In genomic region chr11:19960541-19960940, GRCm38 (mm10) we compare ENCODE assay signal across 24 mouse cellular contexts. TPM values are rescaled to one million over a fixed set of nuclear protein-coding genes. Genes with fewer than 3 reads are reported as not detected.
DNase-seq lines count a peak whose midpoint lies in the region; ATAC-seq lines count a peak whose summit lies in the region.
"Had no signal": no experiment of that assay in that cellular context is flagged by ENCODE, and none has a peak within 500 bp of the region (broad histone marks: within the 10 kb centered on the region; RNA-seq: fewer than 3 reads in every experiment).

No protein-coding gene starts in this region.

- H3K4me3 ChIP-seq in embryonic facial prominence, embryonic 10.5 days, result no peak overlapping the region
- H3K4me3 ChIP-seq in stomach, embryonic 15.5 days (replicated peaks), result no peak overlapping the region
- no peak overlapping the region for H3K4me3 ChIP-seq in heart, embryonic 12.5 days
- H3K4me3 ChIP-seq: forebrain, embryonic 10.5 days; limb, embryonic 13.5 days; liver, embryonic 12.5 days; midbrain, embryonic 12.5 days had no signal

- H3K27me3 ChIP-seq in embryonic facial prominence, embryonic 10.5 days (replicated peaks; ENCODE audit: low read depth, poor library complexity, severe bottlenecking), result no peaks in the 10 kb centered on the region
- no peaks in the 10 kb centered on the region for H3K27me3 ChIP-seq in stomach, embryonic 15.5 days (replicated peaks)
- no peaks in the 10 kb centered on the region for H3K27me3 ChIP-seq in heart, embryonic 12.5 days (replicated peaks)
- H3K27me3 ChIP-seq: CH12.LX; limb, embryonic 13.5 days; liver, embryonic 12.5 days; midbrain, embryonic 12.5 days had no signal

- no peak for DNase-seq in frontal cortex, postnatal 14 days (ENCODE audit: low spot score in 2 of 2)
- DNase-seq in brain, adult 2 months (ENCODE audit: low read depth, low spot score), result peak; percentile 61
- no peak for DNase-seq in embryonic facial prominence, embryonic 10.5 days (ENCODE audit: low spot score)
- DNase-seq in frontal cortex, postnatal 25 days (ENCODE audit: low spot score in 2 of 2), result no peak
- DNase-seq: B cell, adult 2 months; heart, postnatal 4 days; kidney, adult 18-20 months; lung, postnatal 14 days; right cerebral cortex, postnatal 25 days; thymus, adult 2 months; thymus, postnatal 4 days had no signal

- 0 out of 2 replicates have a peak, but pooled peaks have one; percentile 11 for ATAC-seq in frontal cortex, adult (ENCODE audit: low TSS enrichment)
- ATAC-seq in stomach, embryonic 15.5 days (ENCODE audit: insufficient read depth, low FRiP score, low read depth), result no peak
- no peak for ATAC-seq in heart, embryonic 12.5 days (ENCODE audit: insufficient number of reproducible peaks, low FRiP score)
- ATAC-seq: activated CD4-positive, CD25-positive, alpha-beta regulatory T cell, adult 4 months; forebrain, embryonic 16.5 days; inflammation-experienced regulatory T-cells, adult 6 months; liver, embryonic 12.5 days had no signal

- H3K36me3 ChIP-seq in embryonic facial prominence, embryonic 10.5 days (replicated peaks), result peaks cover 17% of the 10 kb centered on the region
- H3K36me3 ChIP-seq in stomach, embryonic 15.5 days, result no peaks in the 10 kb centered on the region
- H3K36me3 ChIP-seq in heart, embryonic 12.5 days, result no peaks in the 10 kb centered on the region
- H3K36me3 ChIP-seq: limb, embryonic 13.5 days; liver, embryonic 12.5 days; midbrain, embryonic 12.5 days had no signal

- H3K4me2 ChIP-seq in stomach, embryonic 15.5 days, result no peak overlapping the region
- H3K4me2 ChIP-seq in heart, embryonic 12.5 days, result no peak overlapping the region
- H3K4me2 ChIP-seq: hindbrain, embryonic 14.5 days; limb, embryonic 13.5 days; liver, embryonic 12.5 days; midbrain, embryonic 12.5 days had no signal

- no peak overlapping the region for H3K9ac ChIP-seq in stomach, embryonic 15.5 days
- H3K9ac ChIP-seq in heart, embryonic 12.5 days, result no peak overlapping the region
- H3K9ac ChIP-seq: hindbrain, embryonic 14.5 days; limb, embryonic 13.5 days; liver, embryonic 12.5 days; midbrain, embryonic 12.5 days had no signal

- H3K27ac ChIP-seq in embryonic facial prominence, embryonic 10.5 days (replicated peaks), result peak overlapping the region; percentile 37; the same call in 1 of the 2 replicates
- peak overlapping the region; percentile 46; the same call in 1 of the 2 replicates for H3K27ac ChIP-seq in stomach, embryonic 15.5 days
- H3K27ac ChIP-seq in heart, embryonic 12.5 days (ENCODE audit: poor library complexity, severe bottlenecking), result no peak overlapping the region
- H3K27ac ChIP-seq: forebrain, embryonic 10.5 days; hindbrain, embryonic 14.5 days; kidney, postnatal 0 days; limb, embryonic 13.5 days; liver, embryonic 12.5 days; midbrain, embryonic 12.5 days had no signal

- H3K4me1 ChIP-seq in embryonic facial prominence, embryonic 10.5 days, result peaks cover 53% of the 10 kb centered on the region
- H3K4me1 ChIP-seq in stomach, embryonic 15.5 days, result peaks cover 28% of the 10 kb centered on the region
- peaks cover 65% of the 10 kb centered on the region for H3K4me1 ChIP-seq in heart, embryonic 12.5 days (replicated peaks)

- 88% methylated on average over 3 of the region's 3 CpGs for WGBS in embryonic facial prominence, embryonic 10.5 days
- WGBS in stomach, embryonic 15.5 days, result 80% methylated on average over 3 of the region's 3 CpGs
- 72% methylated on average over 3 of the region's 3 CpGs for WGBS in heart, embryonic 12.5 days

- H3K9me3 ChIP-seq in embryonic facial prominence, embryonic 10.5 days, result no peaks in the 10 kb centered on the region
- H3K9me3 ChIP-seq in stomach, embryonic 15.5 days, result no peaks in the 10 kb centered on the region
- H3K9me3 ChIP-seq in heart, embryonic 12.5 days (replicated peaks), result no peaks in the 10 kb centered on the region
- H3K9me3 ChIP-seq: forebrain, embryonic 10.5 days; limb, embryonic 13.5 days; liver, embryonic 12.5 days; midbrain, embryonic 12.5 days had no signal

RNA-seq across cellular contexts. Expression of gene Spred2, which starts 36.4 kb away (rescaled TPM):
- 8.3 and 8.6 TPM in 2 replicates for polyA plus RNA-seq in embryonic facial prominence, embryonic 10.5 days (2016; fragmentation: Nextera tagmentation; extraction: Ambion mirVana)
- 7.0 and 7.4 TPM in 2 replicates for polyA plus RNA-seq in stomach, embryonic 15.5 days (2015; fragmentation: Nextera tagmentation; extraction: Ambion mirVana)
- 5.2 and 5.5 TPM in 2 replicates for polyA plus RNA-seq in heart, embryonic 12.5 days (2016; fragmentation: Nextera tagmentation; extraction: Ambion mirVana)
